Mouse (Mus musculus) G1E (cell line): Measurements from ENCODE around the gene Myl4.

ENCODE experiments used
- CTCF ChIP-seq: IDR thresholded peaks from 2 replicates; pipeline ENCODE4 v1.5.1; 2012; ENCODE audit warnings: low read depth, low read length, inconsistent platforms, mixed read lengths
- TAL1 ChIP-seq: conservative IDR thresholded peaks from 2 replicates; pipeline ENCODE4 v1.6.1; 2012; ENCODE audit warnings: low read depth, low read length, inconsistent platforms, mixed read lengths

DNA sequence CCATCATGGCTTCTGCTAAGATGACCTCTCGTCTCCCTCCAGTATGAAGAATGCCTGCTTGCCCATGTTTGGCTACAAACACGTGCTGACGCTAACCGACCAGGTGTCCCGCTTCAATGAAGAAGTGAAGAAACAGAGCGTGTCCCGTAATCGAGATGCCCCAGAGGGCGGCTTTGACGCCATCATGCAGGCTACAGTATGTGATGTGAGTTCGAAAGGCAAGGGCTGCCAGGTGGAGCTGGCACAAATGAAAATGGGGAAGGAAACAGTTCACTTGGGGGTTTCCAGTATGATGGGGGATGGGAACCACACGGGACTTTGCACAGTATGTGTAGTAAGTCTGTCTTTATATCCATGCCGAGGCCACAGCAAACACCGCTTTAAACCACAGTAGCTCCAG, 86.5 kb downstream of the Myl4 start:
- TF ChIP-seq CTCF, result no peak
- no peak for TF ChIP-seq TAL1
